ENCODE assay signal across 14 mouse cellular contexts in the genomic region with DNA sequence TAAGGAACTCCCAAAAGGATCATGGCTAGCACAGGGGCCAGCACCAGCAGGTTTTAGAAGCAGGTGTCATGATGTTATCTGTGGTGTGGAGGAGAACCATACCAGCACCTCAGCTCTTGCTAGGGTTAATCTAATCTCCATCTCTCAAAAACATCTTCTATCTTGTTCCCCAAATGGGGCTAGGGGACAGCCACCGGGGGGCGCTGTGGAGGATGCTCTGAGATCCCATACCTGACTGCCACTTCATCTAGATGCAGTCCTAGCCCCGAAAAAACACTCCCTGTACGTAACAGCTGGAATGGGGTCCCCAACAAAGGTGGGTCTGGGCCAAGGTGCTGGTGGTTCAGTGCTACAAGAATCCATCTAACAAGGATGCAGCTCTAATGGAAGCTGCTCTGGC. TPM values are rescaled to one million over a fixed set of nuclear protein-coding genes. Genes with fewer than 3 reads are reported as not detected.
DNase-seq lines count a peak whose midpoint lies in the region; ATAC-seq lines count a peak whose summit lies in the region.
"Had no signal": no experiment of that assay in that cellular context is flagged by ENCODE, and none has a peak within 500 bp of the region (broad histone marks: within the 10 kb centered on the region; RNA-seq: fewer than 3 reads in every experiment).

No protein-coding gene starts in this region.

- peak; percentile 18 for DNase-seq in adrenal gland, postnatal 14 days
- no peak for DNase-seq in adrenal gland, adult (ENCODE audit: inconsistent age in 2 of 2, low spot score in 1 of 2)
- DNase-seq in lung, postnatal 14 days = peak; percentile 12
- DNase-seq in lung, adult 18-20 months = no peak
- peak; percentile 9 to 13 for DNase-seq in thymus, postnatal 36 days
- no peak for DNase-seq in left cerebral cortex, adult 9 months (ENCODE audit: low spot score in 2 of 2)
- DNase-seq in right cerebral cortex, postnatal 14 days = no peak
- DNase-seq: cerebellum, adult 2 months; forebrain, postnatal 0 days; kidney, adult 9 months; layer of hippocampus, adult 9-11 months; retina, postnatal 1 day had no signal

- ATAC-seq in granulocyte monocyte progenitor cell, adult 5-6 weeks (replicated peaks; ENCODE audit: poor library complexity, severe bottlenecking) = peak; percentile 62; the same call in 1 of the 2 replicates
- ATAC-seq: forebrain, postnatal 0 days; midbrain, embryonic 16.5 days had no signal

RNA-seq across cellular contexts. Expression of gene Eepd1, which starts 31.0 kb away (rescaled TPM):
- 17.8 and 19.8 TPM in 2 replicates for total RNA-seq in adrenal gland, postnatal 14 days (2021)
- 9.3 and 9.9 TPM in 2 replicates for total RNA-seq in granulocyte monocyte progenitor cell, adult 5-6 weeks (2014; fragmentation: Nextera tagmentation)
- 12.1 and 13.7 TPM in 2 replicates for total RNA-seq in granulocyte monocyte progenitor cell, adult 5-6 weeks (2017)

Comparison
In these comparisons a context has a peak if more than half of its experiments do, and no peak if none do; other contexts are left out.
1. DNase-seq: peak in adrenal gland, postnatal 14 days (single experiment), lung, postnatal 14 days (single experiment) and thymus, postnatal 36 days (2 of 2); none in adrenal gland, adult (0 of 2), lung, adult 18-20 months (0 of 2), left cerebral cortex, adult 9 months (0 of 2) and right cerebral cortex, postnatal 14 days (single experiment).